In the genomic region with DNA sequence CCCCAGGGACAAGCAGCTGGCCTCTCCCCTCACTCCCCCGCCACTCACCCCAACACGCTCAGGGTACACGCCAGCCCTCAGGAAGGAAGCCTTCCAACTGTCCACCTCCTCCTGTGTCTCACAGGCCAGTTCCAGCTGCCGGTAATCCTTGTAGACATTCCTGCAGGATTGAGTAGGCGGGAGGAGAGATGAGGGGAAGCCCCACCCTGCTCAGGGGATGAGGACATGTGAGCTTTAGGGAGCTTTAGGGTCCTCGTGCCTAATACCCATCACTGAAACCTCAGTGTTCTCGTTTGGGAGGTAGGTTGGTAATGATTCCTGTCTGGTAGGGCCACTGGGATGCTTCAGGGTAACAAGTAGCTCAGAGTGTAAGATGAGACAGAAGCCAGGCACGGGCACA, we compare ENCODE assay signal across 9 mouse cellular contexts. TPM values are rescaled to one million over a fixed set of nuclear protein-coding genes. Genes with fewer than 3 reads are reported as not detected.
DNase-seq lines count a peak whose midpoint lies in the region; ATAC-seq and TF ChIP-seq lines count a peak whose summit lies in the region.
"Had no signal": no experiment of that assay in that cellular context is flagged by ENCODE, and none has a peak within 500 bp of the region (broad histone marks: within the 10 kb centered on the region; RNA-seq: fewer than 3 reads in every experiment).

No protein-coding gene starts in this region.

- no peaks in the 10 kb centered on the region for H3K36me3 ChIP-seq in kidney, embryonic 15.5 days
- no peaks in the 10 kb centered on the region for H3K36me3 ChIP-seq in thymus, adult 2 months (ENCODE audit: control insufficient read depth, insufficient read depth, low read length)
- H3K36me3 ChIP-seq: liver, embryonic 15.5 days had no signal

- TF ChIP-seq CTCF in cortical plate, adult 2 months (IDR thresholded peaks at IDR 0.05; ENCODE audit: extremely low read depth, insufficient read depth, low read length), result no peak
- TF ChIP-seq CTCF in thymus, adult 2 months (IDR thresholded peaks at IDR 0.05; ENCODE audit: borderline replicate concordance, control insufficient read depth, extremely low read depth, insufficient read depth, low read length, poor library complexity), result no peak

- intact Hi-C loops in left cerebral cortex, postnatal 10 days (cut with DNase I), result no loop called here

- H3K27me3 ChIP-seq in kidney, embryonic 15.5 days, result no peaks in the 10 kb centered on the region
- peaks cover 14% of the 10 kb centered on the region; the same call in 1 of the 2 replicates for H3K27me3 ChIP-seq in thymus, adult 2 months (ENCODE audit: control insufficient read depth, insufficient read depth, low read length)

- H3K9ac ChIP-seq in kidney, embryonic 15.5 days, result no peak overlapping the region
- H3K9ac ChIP-seq: liver, embryonic 15.5 days had no signal

- H3K9me3 ChIP-seq in kidney, embryonic 15.5 days (replicated peaks), result no peaks in the 10 kb centered on the region
- H3K9me3 ChIP-seq: liver, embryonic 15.5 days had no signal

- H3K4me1 ChIP-seq in kidney, embryonic 15.5 days, result peaks cover 80% of the 10 kb centered on the region
- peaks cover 8% of the 10 kb centered on the region for H3K4me1 ChIP-seq in cortical plate, adult 2 months (ENCODE audit: control insufficient read depth, insufficient read depth, low read length)
- peaks cover 11% of the 10 kb centered on the region for H3K4me1 ChIP-seq in thymus, adult 2 months (replicated peaks; ENCODE audit: control insufficient read depth, insufficient read depth, low read length)

- no peak for ATAC-seq in kidney, embryonic 15.5 days (replicated peaks; ENCODE audit: low FRiP score)

- DNase-seq in kidney, adult 18-20 months, result no peak
- DNase-seq in heart, adult 9 months (ENCODE audit: low spot score in 2 of 2), result peak; percentile 49 to 61
- peak; percentile 45 for DNase-seq in lung, postnatal 10 days
- no peak for DNase-seq in thymus, adult 2 months
- no peak for DNase-seq in left cerebral cortex, postnatal 10 days (ENCODE audit: extremely low spot score in 1 of 2, low spot score in 2 of 2)
- no peak for DNase-seq in cerebellum, adult 11 months

- H3K27ac ChIP-seq in kidney, embryonic 15.5 days, result peak overlapping the region; percentile 93
- peak overlapping the region; percentile 1; the same call in 1 of the 2 replicates for H3K27ac ChIP-seq in cortical plate, adult 2 months (ENCODE audit: insufficient read depth, low read length)
- no peak overlapping the region for H3K27ac ChIP-seq in thymus, adult 2 months (ENCODE audit: control insufficient read depth, insufficient read depth, low read length)
- H3K27ac ChIP-seq: liver, embryonic 15.5 days had no signal

- TF ChIP-seq POLR2A in cortical plate, adult 2 months (IDR thresholded peaks at IDR 0.05; ENCODE audit: extremely low read depth, insufficient read depth, low read length), result no peak
- no peak for TF ChIP-seq POLR2A in thymus, adult 2 months (IDR thresholded peaks at IDR 0.05; ENCODE audit: control insufficient read depth, extremely low read depth, insufficient read depth, low read length, poor library complexity)

- H3K4me2 ChIP-seq in kidney, embryonic 15.5 days, result peak overlapping the region; percentile 28; the same call in 1 of the 2 replicates
- H3K4me2 ChIP-seq: liver, embryonic 15.5 days had no signal

- WGBS in kidney, embryonic 15.5 days, result 10% methylated on average over 8 of the region's 8 CpGs
- WGBS in thymus, adult 2 months, result 79% methylated on average over 8 of the region's 8 CpGs

- H3K4me3 ChIP-seq in kidney, embryonic 15.5 days (replicated peaks), result no peak overlapping the region
- no peak overlapping the region for H3K4me3 ChIP-seq in cortical plate, adult 2 months (ENCODE audit: insufficient read depth, low read length)
- no peak overlapping the region for H3K4me3 ChIP-seq in thymus, adult 2 months (ENCODE audit: control insufficient read depth, insufficient read depth, low read length)
- H3K4me3 ChIP-seq: liver, embryonic 15.5 days had no signal

RNA-seq across cellular contexts. Expression of a gene that starts 27.9 kb away (rescaled TPM):
- 419 and 447 TPM in 2 replicates for polyA plus RNA-seq in kidney, embryonic 15.5 days (2015; fragmentation: Nextera tagmentation; extraction: Ambion mirVana)
- 256 and 268 TPM in 2 replicates for polyA plus RNA-seq in cortical plate, adult 2 months (2012; rRNA removed)
- 147 and 168 TPM in 2 replicates for polyA plus RNA-seq in thymus, adult 2 months (2012; rRNA removed)
- 100 to 1,000 TPM; 233 to 242 TPM for total RNA-seq in left cerebral cortex, postnatal 10 days (2021)

RNA-seq across cellular contexts. Expression of a gene that starts 28.6 kb away (rescaled TPM):
- 23.0 and 27.3 TPM in 2 replicates for polyA plus RNA-seq in kidney, embryonic 15.5 days (2015; fragmentation: Nextera tagmentation; extraction: Ambion mirVana)
- 60.1 and 65.0 TPM in 2 replicates for polyA plus RNA-seq in cortical plate, adult 2 months (2012; rRNA removed)
- 36.6 and 37.5 TPM in 2 replicates for polyA plus RNA-seq in thymus, adult 2 months (2012; rRNA removed)
- total RNA-seq in left cerebral cortex, postnatal 10 days (2021), result 10 to 100 TPM; 73.6 to 78.6 TPM

RNA-seq across cellular contexts. Expression of a gene that starts 36.4 kb away (rescaled TPM):
- polyA plus RNA-seq in kidney, embryonic 15.5 days (2015; fragmentation: Nextera tagmentation; extraction: Ambion mirVana), result 48.7 and 56.6 TPM in 2 replicates
- 171 and 184 TPM in 2 replicates for polyA plus RNA-seq in cortical plate, adult 2 months (2012; rRNA removed)
- 517 and 528 TPM in 2 replicates for polyA plus RNA-seq in thymus, adult 2 months (2012; rRNA removed)
- 10 to 100 TPM; 65.2 to 75.1 TPM for total RNA-seq in left cerebral cortex, postnatal 10 days (2021)

RNA-seq across cellular contexts. Expression of a gene that starts 37.4 kb away (rescaled TPM):
- 6.3 and 7.9 TPM in 2 replicates for polyA plus RNA-seq in kidney, embryonic 15.5 days (2015; fragmentation: Nextera tagmentation; extraction: Ambion mirVana)
- polyA plus RNA-seq in cortical plate, adult 2 months (2012; rRNA removed), result 1,325 and 1,395 TPM in 2 replicates
- 10.7 and 12.1 TPM in 2 replicates for polyA plus RNA-seq in thymus, adult 2 months (2012; rRNA removed)
- 100 to 1,000 TPM; 707 to 727 TPM for total RNA-seq in left cerebral cortex, postnatal 10 days (2021)

RNA-seq across cellular contexts. Expression of a gene that starts 55.8 kb away (rescaled TPM):
- 72.2 and 74.5 TPM in 2 replicates for polyA plus RNA-seq in kidney, embryonic 15.5 days (2015; fragmentation: Nextera tagmentation; extraction: Ambion mirVana)
- 60.1 and 65.2 TPM in 2 replicates for polyA plus RNA-seq in cortical plate, adult 2 months (2012; rRNA removed)
- polyA plus RNA-seq in thymus, adult 2 months (2012; rRNA removed), result 109 and 127 TPM in 2 replicates
- 10 to 100 TPM; 65.2 to 74.9 TPM for total RNA-seq in left cerebral cortex, postnatal 10 days (2021)

Comparison
In these comparisons a context has a peak if more than half of its experiments do, and no peak if none do; other contexts are left out.
1. DNase-seq: peak in heart, adult 9 months (2 of 2) and lung, postnatal 10 days (single experiment); none in kidney, adult 18-20 months (single experiment), thymus, adult 2 months (single experiment), left cerebral cortex, postnatal 10 days (0 of 2) and cerebellum, adult 11 months (single experiment).